Mouse (Mus musculus) ovary, postnatal 14 days (tissue): ENCODE measurements at regions not wholly inside any gene's neighbourhood (a gene's known extent, or its start where the extent isn't known, plus 50 kb on each side); places are given as distances from the start of the nearest gene placed in this dataset.
A peak's percentile ranks its signal among the peaks of the same experiment; 100 is the strongest.

Source experiments
- DNase-seq: peaks from one replicate; pipeline ENCODE4 v3.0.0; 2022; ENCODE audit warnings: low spot score

DNA sequence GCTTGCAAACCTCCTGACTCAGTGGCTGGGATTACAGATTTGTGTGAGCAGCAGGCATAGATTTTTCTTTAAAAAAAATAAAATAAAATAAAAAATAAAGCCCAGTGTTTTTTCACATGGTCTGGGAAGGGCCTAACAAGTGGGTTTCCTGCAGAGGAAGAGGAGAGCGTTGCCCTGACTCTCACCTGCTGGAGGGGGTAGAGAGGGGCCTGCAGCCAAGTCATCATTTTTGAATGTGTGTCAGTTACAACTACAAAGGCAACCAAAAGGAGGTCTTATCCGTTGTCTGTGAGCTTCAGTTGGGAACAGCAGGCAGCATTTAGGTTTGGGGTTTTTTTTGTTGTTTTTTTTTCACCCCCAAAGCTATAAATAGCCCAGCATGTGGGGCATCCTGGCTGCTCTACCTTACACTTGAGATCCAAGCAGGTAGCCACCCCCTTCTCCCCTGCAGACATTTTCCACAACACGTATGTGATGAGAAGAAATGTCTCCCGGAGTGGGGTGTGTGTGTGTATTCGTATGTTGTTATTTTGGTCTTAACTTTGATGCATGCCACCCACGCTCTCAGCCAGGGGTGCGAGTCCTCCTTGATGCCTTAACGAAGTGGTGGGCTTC, 285.7 kb upstream of the 4930412O13Rik start:
- no peak for DNase-seq

DNA sequence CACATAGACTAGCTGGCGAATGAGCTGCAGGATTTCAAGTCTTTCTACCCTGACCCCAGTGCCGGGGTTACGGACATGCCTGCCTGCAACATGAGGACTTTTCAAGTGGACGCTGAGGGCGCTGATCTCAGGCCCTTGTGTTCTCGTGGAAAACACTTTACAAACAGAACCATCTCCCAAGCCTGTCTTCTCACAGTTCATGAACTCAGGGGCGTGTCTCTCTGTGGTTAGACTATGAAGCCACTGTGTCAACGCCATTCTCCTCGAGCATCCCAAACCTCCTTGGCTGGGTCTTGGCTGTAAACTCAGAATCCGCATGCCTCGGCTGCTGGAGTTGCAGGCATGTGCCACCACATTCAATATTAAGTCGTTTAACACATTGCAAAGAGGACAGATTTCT, 284.9 kb upstream of the 4930412O13Rik start:
- no peak for DNase-seq

DNA sequence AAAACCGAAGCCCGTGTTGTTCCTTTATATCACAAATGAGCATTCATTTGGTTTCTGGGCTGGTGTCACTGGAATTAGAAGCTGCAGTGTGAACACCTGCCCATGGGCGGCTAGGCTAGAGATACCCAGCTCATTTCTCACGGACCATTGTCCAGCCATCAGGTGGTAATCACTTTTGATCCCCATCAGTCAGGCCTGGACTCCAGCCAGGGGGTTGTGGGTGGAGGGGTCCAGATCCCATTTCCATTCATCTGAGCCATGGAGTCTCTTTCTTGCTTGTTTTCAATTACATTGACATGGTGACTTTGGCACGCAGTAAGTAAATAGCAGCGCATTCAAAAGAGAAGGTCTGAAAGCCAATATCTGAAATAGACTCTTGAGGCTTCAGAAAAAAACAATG, 276.1 kb upstream of the 4930412O13Rik start:
- no peak for DNase-seq

DNA sequence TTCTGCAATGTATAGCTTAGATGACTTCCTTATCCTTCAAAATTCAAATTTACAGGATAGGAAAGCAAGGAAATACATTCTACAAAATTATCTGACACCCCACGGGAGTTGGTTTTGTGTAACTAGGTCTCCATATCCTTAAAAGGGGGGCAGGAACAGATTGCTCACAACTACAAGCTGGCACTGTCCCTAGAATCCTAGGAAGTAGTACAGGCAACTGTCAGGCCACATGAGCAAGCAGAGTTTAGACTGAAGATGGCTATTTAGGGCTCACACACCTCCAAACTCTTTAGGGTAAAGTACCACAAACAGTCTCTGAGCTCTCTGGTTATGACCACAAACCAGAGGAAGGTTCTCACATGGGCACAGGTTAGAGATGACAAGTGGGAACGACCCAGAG, 273.5 kb upstream of the 4930412O13Rik start:
- no peak for DNase-seq

DNA sequence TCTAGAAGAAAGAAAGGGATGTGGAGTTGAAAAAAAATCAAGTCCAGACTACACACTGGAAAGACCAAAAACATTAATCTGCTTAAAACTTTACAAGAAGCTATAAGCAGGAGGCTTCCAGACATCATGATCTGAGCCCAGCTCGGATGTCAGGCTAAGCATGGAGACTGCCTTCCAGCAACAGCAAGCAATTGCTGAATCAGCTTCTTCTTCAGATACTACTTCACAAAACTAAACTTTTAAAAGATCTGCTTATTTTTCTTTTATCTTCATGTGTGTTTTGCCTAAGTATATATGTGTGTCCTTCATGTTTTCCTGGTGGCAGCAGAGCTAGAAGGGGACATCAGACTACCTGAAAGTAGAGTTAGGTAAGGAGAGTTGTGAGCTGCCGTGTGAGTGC, 266.6 kb upstream of the 4930412O13Rik start:
- no peak for DNase-seq

DNA sequence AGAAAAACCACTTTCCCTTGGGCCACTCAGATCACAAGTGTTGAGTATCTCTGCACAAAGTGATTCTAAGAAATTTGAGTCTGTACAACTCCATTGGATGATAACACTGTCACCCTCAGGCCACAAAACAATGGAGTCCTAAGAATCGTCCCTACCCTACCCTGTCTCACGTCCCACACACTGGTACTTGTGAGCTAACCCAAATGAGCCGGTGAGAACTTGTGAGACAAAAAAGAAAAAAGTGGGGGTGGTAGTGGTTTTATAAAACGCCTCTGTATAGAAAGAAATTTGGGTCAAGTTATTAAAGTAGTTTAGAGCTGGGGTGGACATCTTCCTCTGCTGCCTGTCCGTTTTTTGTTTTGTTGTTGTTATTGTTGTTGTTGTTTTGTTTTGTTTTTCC, 264.8 kb upstream of the 4930412O13Rik start:
- DNase-seq, result no peak

DNA sequence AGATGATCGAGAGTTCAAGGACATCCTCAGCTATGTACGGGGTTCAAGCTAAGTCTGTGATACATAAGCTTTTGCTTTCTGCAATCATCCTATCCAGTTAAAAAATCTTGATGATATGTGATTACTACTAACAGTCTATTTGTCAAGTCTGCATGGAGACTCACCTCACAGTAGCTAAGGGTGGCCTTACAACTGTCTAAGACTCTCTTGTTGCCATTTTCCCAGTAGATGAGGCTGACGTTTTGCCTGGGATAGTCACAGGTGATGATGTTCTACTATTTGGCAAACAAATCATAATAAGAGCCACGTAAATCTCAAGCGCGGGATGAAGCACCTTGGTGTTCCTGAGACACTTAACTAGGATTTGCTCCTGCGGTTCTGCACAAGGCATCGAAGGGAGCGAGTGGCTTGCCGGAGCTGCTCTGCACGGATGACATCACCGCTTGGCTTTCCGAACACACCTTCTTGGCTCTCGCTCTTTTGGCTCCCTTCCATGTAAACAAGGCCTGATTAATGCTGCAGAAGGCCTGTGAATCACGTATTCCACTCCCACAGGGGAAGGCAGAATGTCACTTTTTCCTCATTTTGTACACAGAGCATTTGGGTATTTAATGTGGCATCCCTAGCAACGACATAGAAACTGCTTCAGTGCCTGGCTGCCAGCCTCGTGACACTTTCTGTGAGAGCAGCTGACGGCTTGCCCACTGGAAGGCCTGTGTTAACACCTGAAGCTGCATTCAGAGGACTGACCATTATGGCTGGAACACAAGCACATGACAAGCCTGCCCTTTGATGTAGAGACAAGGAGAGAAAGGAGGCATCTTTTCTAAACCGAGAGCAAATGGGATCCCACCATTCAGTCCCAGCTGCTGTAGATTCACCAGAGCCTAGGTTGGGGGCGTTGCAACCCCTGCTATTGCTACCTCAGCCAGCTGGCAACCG, 260.5 kb upstream of the 4930412O13Rik start:
- DNase-seq, result peak; percentile 60

DNA sequence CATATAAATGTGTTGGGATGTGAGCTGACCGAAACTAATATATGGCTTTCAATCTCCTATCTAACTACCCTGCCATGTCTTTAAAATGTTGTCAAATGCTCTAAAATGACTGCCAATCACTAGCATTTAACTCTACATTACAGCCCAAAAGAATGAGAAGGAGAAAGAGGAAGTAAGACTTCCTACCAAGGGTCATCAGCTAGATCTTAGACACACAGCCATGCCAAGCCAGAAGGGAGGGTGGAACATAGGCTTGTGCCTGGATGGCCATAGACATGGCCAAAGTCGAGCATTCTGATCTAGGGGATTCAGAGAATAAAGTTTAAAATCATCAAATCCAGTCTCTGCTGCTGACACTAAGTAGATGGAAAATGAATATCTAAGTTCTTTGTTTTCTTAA, 257.4 kb upstream of the 4930412O13Rik start:
- no peak for DNase-seq

DNA sequence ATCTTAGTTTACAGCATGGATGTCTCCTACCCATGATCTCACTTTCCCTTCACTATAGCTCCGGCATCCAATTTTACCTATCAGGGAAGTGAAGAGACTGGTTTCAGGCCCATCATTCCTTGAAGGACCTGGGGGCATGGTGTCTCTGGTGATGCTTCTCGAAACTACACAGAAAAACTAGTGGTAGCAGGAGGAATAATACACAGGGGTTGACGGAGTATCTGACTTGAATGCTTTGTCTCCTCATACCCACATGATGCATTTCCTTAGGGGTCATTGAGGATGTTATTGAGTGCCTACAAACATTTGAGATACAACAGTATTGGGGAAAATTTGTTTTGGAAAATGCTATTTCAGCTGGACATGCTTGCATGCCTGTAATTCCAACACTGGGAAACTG, 253.0 kb upstream of the 4930412O13Rik start:
- DNase-seq, result no peak

DNA sequence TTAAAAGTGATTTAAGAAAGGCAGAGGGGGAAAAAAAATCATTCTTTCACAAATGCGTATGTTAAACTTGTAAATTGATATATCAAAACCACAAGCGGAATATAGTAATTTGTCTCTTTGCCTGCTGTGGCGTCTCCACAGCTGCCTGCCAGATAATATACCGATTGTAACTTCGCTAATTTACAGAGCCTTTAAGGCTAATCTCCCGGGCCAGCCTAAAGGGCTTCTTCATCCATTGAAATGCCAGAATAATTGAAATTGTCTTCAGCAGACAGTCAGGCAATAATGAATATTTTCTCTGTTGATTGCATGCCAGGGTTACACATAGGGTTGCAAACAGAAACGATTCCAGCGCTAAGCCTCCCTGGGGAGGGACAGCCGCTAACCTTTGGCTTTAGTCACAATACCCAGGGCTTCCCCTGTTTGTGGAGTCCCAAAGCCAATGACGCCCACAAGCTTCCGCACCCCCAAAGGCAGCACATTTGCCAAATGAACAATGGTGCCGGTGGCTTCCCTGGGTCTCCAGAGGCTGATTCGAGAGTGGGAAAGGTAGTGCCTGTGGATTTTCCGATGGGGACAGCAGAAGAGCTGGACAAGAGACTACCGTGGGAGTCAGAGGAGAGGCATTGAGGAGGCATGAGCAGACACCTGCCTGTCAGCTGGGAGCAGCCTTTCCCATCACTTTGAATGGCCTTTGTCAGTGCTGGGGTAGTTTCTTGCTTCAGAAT, 248.2 kb upstream of the 4930412O13Rik start:
- DNase-seq, result no peak

DNA sequence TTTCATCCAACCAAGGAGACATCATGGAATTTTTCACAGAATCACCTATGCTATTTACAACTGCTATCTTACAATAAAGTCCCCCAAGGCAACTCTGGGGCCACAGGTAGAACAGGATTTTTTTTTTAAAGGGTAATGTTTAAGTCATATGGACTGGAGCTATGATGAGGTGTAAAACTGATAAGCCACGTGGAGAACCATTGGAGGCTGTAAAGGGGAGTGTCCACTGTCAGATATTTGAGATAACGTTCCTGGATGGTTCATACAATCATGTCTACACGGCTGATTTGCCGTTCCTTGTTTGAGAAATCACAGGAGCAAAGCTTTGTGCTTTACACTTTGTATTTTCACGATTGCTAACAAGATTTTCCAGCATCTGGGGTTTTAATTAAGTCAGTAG, 241.8 kb upstream of the 4930412O13Rik start:
- DNase-seq, result no peak

DNA sequence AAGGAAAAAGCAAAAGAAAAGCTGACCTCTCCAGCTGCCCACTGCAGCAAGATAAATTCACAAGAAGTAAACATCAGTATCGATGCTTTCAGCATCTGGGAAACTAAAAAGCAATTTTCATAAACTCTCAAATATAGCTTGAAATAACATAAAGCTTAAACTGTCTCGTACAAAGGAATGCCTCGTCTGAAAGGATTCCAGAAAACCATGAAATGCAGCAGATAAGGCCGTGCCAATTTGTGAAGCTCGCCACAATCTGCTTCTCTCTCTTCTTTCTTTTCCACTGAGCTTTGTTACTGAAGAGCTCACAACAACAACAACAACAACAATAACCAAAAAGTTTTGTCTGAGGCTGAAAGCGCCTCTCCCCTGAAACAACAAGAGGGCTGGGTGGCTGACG, 239.4 kb upstream of the 4930412O13Rik start:
- no peak for DNase-seq

DNA sequence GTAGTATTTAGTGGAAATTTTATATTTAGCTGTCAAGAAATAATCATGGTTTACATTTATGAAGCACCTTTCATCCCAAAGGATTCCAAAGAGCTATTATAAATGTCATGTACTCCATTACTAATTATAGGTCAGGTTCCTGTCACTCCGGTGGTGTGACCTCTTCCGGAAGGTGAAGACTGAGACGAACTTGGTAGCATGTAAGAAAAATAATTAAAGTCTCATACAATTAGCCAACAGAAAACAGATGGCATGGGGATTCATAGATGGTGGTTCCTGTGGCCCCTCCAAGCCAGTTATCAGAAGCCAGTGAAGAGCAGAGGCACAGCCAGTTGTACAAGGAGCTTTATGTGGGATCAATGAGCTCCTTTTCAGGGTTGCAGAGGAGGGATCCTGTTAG, 238.6 kb upstream of the 4930412O13Rik start:
- DNase-seq, result no peak

DNA sequence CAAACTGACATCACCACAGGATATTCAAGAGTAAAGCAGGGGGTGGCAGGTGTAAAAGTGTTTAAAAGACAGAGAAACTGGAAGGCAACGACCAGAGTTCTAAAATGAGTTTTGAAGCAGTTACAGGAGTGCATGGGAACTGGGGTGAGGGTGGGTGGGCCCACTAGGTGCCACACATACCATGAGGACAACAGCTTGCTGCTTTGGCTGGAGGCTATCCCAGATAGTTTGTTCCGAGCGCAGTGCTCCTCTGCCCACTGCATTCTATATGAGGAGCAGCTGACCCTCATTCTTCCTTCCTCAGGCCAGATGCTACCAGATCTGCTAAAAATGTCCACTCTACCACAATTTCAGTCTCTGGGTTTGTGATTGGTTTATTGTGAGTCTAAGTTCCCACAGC, 234.6 kb upstream of the 4930412O13Rik start:
- DNase-seq, result no peak

DNA sequence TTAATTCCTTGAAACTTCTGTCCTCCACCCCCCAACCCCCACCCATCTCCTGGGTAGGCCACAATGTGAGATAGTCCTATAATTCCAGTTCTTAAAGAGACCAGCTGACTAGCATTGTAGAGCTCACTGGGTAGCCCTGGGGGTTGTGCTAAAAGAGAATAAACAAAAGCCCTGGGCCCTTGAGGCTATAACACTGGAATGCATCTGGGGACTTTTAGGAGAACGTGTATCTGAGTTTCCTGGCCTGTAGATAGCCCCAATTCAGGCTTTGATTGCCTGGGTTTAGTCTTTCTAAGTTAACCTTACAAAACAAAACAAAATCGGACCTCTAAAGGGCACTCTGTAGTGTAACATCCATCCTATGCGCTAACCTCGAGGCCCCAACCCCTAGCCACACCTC, 234.1 kb upstream of the 4930412O13Rik start:
- no peak for DNase-seq

DNA sequence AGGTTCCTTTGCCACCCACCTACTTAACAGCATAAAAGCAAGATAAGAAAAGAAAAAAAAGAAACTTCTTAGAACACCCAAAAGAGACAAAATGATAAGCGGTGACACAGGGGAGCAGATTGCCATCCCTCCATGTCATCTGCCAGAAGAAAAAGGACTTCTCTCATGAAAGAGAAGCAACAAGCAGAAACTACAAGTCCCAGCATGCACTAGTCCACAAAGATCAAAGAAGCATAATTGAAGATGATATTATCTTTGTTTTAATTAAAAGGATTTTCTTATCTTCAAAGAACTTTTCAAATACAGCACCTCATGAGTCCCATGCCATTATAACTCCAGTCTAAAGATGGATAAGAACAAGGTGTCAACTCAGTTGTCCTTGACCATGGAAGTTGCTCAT, 231.0 kb upstream of the 4930412O13Rik start:
- DNase-seq, result no peak

DNA sequence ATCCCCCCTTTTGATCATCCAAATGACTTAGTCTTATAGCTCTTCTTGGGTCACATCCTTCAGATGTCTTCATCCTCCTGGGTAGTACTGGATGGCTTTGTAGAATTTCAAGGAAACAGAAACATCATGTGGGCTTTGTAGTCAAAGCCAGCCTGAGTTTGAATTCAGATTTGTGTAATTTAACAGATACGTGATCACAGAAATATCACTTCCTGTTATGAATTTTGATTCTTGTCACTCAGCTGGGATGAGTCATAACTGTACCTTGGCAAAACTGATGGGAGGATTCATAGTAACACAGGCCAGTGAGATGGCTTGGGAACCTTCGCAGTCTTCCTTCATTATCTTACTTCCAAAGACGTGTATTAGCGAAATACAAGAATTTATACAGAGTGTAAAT, 222.2 kb upstream of the 4930412O13Rik start:
- no peak for DNase-seq

DNA sequence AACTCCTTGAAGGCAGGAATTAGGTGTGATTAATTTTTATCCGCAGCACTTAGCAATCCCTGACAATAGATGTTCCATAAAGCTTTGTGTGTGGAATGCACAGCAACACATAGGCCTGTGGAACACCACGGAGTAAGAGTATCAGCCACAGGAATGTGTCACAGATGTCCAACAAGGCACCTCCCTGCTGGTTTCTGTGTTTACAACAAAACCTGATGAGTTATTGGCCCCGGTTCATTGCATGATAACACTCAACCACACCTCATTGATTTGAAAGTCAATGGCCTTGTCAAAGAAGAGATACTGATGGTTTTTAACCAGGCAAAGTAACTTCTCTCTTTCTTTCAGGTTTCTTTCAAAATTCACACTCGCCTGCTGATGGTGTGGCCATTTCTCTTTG, 211.4 kb upstream of the 4930412O13Rik start:
- no peak for DNase-seq

DNA sequence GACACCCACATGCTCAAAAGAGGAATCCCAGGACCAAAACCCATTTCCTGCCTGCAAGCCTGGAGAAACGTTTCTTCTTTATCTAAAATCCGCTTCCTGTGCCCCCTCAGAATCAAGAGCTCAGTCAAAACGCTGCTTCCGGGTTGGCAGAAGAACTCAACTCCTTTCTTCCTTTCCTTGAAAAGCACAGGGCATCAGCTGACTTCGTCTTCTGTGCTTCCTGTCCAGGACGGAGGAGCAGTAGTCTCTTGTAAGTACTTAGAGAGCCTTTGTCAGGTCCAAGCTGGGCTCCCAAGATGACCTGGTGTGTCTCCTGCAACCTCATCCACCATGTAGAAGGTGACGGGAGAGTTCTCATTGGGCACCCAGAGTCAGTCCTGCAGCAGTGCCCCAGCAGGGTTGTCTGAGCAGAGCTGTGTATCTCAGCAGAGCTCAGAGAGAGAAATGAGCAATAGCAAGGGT, 199.3 kb upstream of the 4930412O13Rik start:
- DNase-seq, result no peak

DNA sequence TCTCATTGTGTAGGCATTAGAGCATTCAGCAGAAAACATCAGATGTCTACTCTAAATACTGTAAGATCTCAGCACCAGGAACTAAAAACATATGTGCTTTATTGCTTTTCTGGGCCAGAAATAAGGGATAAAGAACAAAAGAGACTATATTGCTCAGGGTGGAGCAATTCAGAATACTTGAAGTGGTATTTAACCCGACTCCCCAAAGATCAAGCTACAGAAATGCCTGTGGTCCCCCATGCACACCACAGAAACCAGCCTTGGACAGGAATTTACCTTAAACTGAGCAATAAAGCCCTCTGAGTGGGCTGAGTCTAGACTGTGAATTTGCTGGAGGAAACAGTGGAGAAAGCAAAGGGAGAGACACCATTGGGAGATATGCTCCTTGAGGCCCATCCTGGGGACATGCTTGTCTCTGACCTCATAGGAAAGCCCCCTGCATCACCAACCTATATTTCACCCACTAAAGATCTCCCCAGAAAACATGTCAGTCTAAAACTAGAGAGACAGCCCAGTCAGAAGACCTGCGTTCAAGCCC, 197.3 kb upstream of the 4930412O13Rik start:
- no peak for DNase-seq

DNA sequence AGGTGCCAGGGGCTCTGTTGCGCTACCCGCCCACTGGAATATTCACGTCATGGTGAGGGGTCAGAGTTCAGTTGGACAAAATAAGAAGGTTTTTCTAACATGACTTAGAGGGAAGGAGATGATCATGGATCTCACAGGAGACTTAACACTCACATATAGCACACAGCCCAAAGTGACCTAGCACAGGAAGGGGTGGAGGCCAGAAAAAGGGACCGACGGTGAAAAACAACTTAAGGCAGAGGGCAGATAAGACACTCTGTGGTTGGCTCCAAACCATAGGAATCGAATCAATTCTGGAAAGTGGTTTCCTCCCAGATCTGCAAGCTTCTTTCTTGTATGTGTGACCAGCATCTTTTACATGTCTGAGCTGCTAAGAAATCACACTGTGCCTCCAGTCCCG, 192.9 kb upstream of the 4930412O13Rik start:
- no peak for DNase-seq

DNA sequence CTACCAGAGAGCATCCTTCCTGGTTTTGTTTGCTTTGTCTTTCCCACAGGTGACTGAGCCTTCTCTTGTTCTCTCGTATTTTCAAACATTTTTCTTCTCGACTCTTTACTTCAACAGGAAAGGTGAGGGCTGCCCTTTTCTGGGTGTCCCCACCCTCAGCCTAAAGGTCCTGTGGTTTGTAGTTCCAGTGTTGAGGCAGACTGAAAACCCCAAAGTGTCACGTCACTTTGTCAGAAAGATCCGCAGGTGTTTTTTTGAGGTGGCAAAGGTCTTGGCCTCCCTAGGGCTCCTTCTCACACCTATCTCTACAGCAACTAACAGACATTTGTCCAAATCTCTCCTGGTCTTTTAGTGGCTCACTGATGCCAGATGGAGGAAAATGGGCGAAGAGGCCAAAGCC, 191.5 kb upstream of the 4930412O13Rik start:
- no peak for DNase-seq

DNA sequence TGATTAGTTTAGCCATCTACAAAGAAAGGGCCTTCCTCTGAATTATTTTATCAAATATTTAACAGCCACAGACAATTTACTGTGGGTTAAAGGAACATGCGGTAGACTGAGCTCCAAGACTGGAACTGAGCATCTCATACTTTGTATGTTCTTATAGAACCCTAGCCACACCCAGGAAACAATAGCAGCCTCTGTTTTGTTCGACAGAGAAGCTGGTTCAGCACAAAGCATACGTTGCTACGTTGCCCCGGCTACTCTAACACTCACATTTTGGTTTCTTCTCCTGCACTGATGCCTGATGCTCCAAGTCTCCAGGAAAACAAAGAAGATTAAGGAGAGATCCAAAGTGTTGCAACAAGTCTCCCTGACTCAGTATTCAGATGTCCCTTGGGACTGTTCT, 189.5 kb upstream of the 4930412O13Rik start:
- DNase-seq, result no peak
